Mouse (Mus musculus) ES-E14 (cell line): Measurements from ENCODE around the gene Keg1. TPM values are rescaled to one million over a fixed set of nuclear protein-coding genes. Genes with fewer than 3 reads are reported as not detected.

Experiments used
- DNase-seq: peaks from one replicate; pipeline ENCODE4 v3.0.0-alpha.2; 2013; ENCODE audit warnings: low read depth, low spot score
- H3K27ac ChIP-seq: 2 replicates; pipeline ENCODE4 v1.5.1; 2012; ENCODE audit warnings: low read depth, mild to moderate bottlenecking, low read length, moderate library complexity, mixed read lengths; ENCODE audit not compliant: poor library complexity, insufficient read depth, severe bottlenecking
- H3K36me3 ChIP-seq: 2 replicates; pipeline ENCODE4 v1.6.1; 2012; ENCODE audit warnings: mild to moderate bottlenecking, low read length, moderate library complexity, mixed read lengths; ENCODE audit not compliant: control insufficient read depth, poor library complexity, insufficient read depth, severe bottlenecking
- H3K4me1 ChIP-seq, 2 experiments: fragments of 150-350 bp in 1 of 2; sonication (generic) in 1 of 2; 2 replicates each; pipeline ENCODE4 v1.6.1; 2012; ENCODE audit warnings: low read length in 2 of 2, mild to moderate bottlenecking in 1 of 2, mixed read lengths in 1 of 2; ENCODE audit not compliant: control insufficient read depth in 2 of 2, insufficient read depth in 2 of 2, poor library complexity in 1 of 2
- H3K4me3 ChIP-seq, 2 experiments: fragments of 150-350 bp in 1 of 2; sonication (generic) in 1 of 2; 2 replicates each; pipeline ENCODE4 v1.5.1; 2012; ENCODE audit warnings: low read length in 2 of 2, low read depth in 1 of 2, mild to moderate bottlenecking in 1 of 2, mixed read lengths in 1 of 2; ENCODE audit not compliant: insufficient read depth in 1 of 2, poor library complexity in 1 of 2, severe bottlenecking in 1 of 2
- H3K9ac ChIP-seq: 2 replicates; pipeline ENCODE4 v1.6.1; 2012; ENCODE audit warnings: low read depth, mild to moderate bottlenecking, low read length, mixed read lengths; ENCODE audit not compliant: poor library complexity, insufficient read depth, severe bottlenecking
- H3K9me3 ChIP-seq: fragments of 150-350 bp; sonication (generic); 2 replicates; pipeline ENCODE4 v1.6.1; 2012; ENCODE audit warnings: low read depth, mild to moderate bottlenecking, low read length; ENCODE audit not compliant: control insufficient read depth, insufficient read depth
- CHD2 ChIP-seq: IDR thresholded peaks from 2 replicates; pipeline ENCODE4 v1.6.1; 2014; ENCODE audit warnings: mild to moderate bottlenecking, low read depth, low read length, inconsistent platforms
- HCFC1 ChIP-seq: IDR thresholded peaks from 2 replicates; pipeline ENCODE4 v1.6.1; 2012; ENCODE audit warnings: low read length, inconsistent platforms, borderline replicate concordance; ENCODE audit not compliant: insufficient read depth
- MAFK ChIP-seq: IDR thresholded peaks from 2 replicates; pipeline ENCODE4 v1.6.1; 2014; ENCODE audit warnings: mild to moderate bottlenecking, low read depth, low read length, inconsistent platforms; ENCODE audit not compliant: insufficient read depth
- ZC3H11A ChIP-seq: IDR thresholded peaks from 2 replicates; pipeline ENCODE4 v1.6.1; 2012; ENCODE audit warnings: low read depth, mild to moderate bottlenecking, inconsistent platforms, low read length, borderline replicate concordance
- ZNF384 ChIP-seq: IDR thresholded peaks from 2 replicates; pipeline ENCODE4 v1.6.1; 2012; ENCODE audit warnings: low read depth, low read length, inconsistent platforms
- in situ Hi-C, 2 experiments: fragments of 600-800 bp; cut with MboI; formaldehyde crosslinking; loops; one replicate each; pipeline ENCODE4 v1.15.1; 2025; ENCODE audit warnings: low sequenced_read_pairs in 2 of 2, inconsistent platforms in 1 of 2; ENCODE audit not compliant: unreplicated experiment in 2 of 2
- total RNA-seq: library from RNA; depleted of rRNA; stranded (reverse); fragments of 300-350 nt; gene quantifications from 2 replicates; pipeline ENCODE4 v1.2.3, GENCODE M21; 2012; rRNA removed

Gene Keg1
- total RNA-seq, 1 experiment, result not detected

DNA sequence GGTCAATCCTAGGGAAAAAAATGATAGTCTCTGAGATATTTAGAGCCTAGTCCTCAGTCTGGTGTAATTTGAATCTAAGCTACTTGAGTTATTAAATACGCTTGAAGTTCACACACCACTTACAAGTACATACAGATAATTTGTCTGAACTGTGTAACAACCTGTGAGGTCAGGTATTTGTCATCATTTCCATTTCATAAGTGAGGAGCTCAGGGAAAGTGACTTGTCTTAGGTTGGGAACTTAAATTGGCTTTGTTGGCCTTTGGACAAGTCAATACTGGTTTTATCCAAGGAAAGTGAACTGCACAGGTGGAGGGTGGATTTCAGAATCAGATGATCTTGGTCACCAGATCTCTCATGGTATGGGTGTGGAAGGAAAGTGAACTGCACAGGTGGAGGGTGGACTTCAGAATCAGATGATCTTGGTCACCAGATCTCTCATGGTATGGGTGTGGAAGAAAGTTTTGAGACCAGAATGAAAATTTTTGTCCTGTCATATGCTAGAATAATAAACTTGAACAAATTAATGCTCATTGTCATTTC, 63.4 kb downstream of the Keg1 start:
- Histone ChIP-seq H3K36me3 (peaks cover 3% of the 10 kb centered on the region; the same call in 1 of the 2 replicates), H3K4me1 (no peaks in the 10 kb centered on the region), H3K9me3 (no peaks in the 10 kb centered on the region), H3K4me3 (no peak overlapping the region), H3K9ac (no peak overlapping the region), H3K27ac (no peak overlapping the region)
- in situ Hi-C loops, result no loop called here
- DNase-seq, result no peak
- no peak for TF ChIP-seq ZC3H11A
- no peak for TF ChIP-seq ZNF384
- no peak for TF ChIP-seq CHD2
- TF ChIP-seq MAFK, result no peak
- no peak for TF ChIP-seq HCFC1

DNA sequence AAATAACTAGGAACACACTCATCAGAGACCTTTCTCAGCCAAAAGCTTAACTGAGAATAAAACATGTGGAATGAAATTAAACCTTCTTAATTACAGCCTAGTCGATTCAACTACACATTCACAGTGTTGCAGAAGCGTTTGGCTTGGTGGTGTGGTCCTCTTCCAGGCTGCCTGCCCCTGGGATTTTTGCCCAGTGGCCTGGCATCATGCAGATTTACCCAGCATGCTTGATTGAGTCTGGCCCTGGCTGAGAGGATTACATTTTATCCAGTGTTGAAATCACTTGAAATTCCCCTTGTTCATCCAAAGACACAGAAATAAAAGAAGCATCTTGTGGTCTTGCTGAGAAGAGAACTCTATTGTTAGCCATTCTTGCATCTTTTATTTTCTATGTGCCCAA, 64.1 kb downstream of the Keg1 start:
- no peak overlapping the region for H3K9ac ChIP-seq
- peaks cover 5% of the 10 kb centered on the region; the same call in 1 of the 2 replicates for H3K36me3 ChIP-seq
- no peak for DNase-seq
- no peak overlapping the region for H3K4me3 ChIP-seq
- no peaks in the 10 kb centered on the region for H3K4me1 ChIP-seq
- in situ Hi-C loops, result no loop called here
- no peak overlapping the region for H3K27ac ChIP-seq
- H3K9me3 ChIP-seq, result no peaks in the 10 kb centered on the region
- TF ChIP-seq ZNF384 (no peak), ZC3H11A (no peak), CHD2 (no peak), MAFK (no peak), HCFC1 (no peak)

DNA sequence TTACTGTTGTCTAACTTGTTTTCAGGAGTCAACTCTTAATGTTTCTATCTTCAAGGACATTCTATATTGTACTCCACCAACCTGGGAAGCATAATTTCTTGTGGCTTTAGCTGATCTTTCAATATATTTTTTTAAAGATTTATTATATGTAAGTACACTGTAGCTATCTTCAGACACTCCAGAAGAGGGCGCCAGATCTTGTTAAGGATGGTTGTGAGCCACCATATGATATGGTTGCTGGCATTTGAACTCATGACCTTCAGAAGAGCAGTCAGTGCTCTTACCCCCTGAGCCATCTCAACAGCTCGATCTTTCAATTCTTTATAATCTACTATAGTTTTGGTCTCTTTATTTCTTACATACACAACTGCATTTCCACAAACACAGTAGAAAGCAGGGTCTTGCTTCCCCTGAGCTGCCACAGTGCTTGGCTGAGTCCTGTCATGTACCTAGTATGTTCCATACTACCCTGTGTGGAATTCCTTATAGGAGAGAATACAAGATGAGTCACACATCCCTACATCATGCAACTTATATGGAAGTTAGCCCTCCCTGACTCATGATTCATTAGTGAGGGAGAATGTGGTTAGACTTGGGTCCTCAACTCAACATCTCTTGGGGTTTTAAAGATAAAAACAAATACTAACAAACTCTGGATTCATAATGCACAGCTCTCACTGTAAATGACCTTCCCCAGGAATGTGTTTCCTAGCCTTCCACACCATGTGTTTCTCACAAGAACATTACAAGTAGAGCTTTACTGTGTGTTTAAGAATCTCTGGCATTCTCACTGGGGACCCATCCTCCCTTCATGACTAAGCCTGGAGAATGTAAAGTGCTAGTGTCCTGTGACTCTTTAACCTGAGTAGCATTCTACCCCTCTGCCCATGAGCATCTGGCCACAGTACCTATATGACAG, 66.9 kb downstream of the Keg1 start:
- in situ Hi-C loops, result no loop called here
- no peaks in the 10 kb centered on the region for H3K4me1 ChIP-seq
- DNase-seq, result no peak
- H3K27ac ChIP-seq, result no peak overlapping the region
- no peak overlapping the region for H3K9ac ChIP-seq
- H3K9me3 ChIP-seq, result no peaks in the 10 kb centered on the region
- TF ChIP-seq HCFC1 (no peak), ZC3H11A (no peak), CHD2 (no peak), ZNF384 (no peak), MAFK (no peak)
- H3K4me3 ChIP-seq, result no peak overlapping the region
- H3K36me3 ChIP-seq, result peaks cover 7% of the 10 kb centered on the region; the same call in 1 of the 2 replicates

DNA sequence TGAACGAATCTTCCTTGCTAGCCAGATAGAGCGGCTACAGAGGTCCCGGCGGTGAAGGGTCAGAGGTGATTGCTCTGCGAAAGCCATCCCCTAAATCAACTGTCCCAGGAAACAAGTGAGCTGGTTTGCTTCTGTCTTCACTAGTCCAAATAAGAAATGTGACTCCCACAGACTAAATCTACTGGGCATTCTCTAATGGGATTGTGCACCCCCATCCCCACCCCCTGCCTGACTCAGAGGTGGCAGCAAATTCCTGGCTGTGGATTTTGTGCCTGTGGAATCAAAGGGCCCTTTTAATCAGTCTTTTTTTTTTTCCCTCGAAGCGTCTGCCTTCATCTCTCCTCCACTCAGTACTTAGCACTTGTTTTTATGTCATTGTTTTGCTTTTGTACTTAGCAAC, 69.7 kb downstream of the Keg1 start, which contains the start of gene Cntf:
Cntf (minus strand) TSS at position 325 of the 400 bp plus-strand sequence.
- TF ChIP-seq HCFC1, result no peak
- TF ChIP-seq ZNF384, result no peak
- TF ChIP-seq CHD2, result no peak
- TF ChIP-seq ZC3H11A, result no peak
- TF ChIP-seq MAFK, result no peak
- Histone ChIP-seq H3K4me3 (no peak within 1 kb of the TSS), H3K9ac (no peak within 1 kb of the TSS), H3K27ac (no peak within 1 kb of the TSS), H3K9me3 (no peaks in the 10 kb centered on the region), H3K36me3 (peaks cover 18% of the 10 kb centered on the region), H3K4me1 (no peaks in the 10 kb centered on the region)
- in situ Hi-C loops, result no loop called here
- no peak for DNase-seq

Other genes starting within 250 kb of the Keg1 start
- 0.05 and 0.18 TPM in 2 replicates for gene Mpeg1, start 235.0 kb upstream of the Keg1 start, total RNA-seq
- 1.4 and 2.2 TPM in 2 replicates for gene Dtx4, start 194.3 kb upstream of the Keg1 start, total RNA-seq
- 7.5 and 15.0 TPM in 2 replicates for gene Fam111a, start 150.0 kb upstream of the Keg1 start, total RNA-seq
- gene Gm4952, start 95.8 kb upstream of the Keg1 start, total RNA-seq, result not detected in 2 replicates
- gene Glyat, start 62.5 kb upstream of the Keg1 start, total RNA-seq, result 0.18 TPM in 1 of 2 replicates, not detected in the other
- gene Olfr1442, start 25.3 kb upstream of the Keg1 start, total RNA-seq, result not detected in 2 replicates
- not detected in 2 replicates for gene Olfr1443, start 17.7 kb upstream of the Keg1 start, total RNA-seq
- gene Cntf, start 69.8 kb downstream of the Keg1 start, total RNA-seq, result 6.9 and 12.1 TPM in 2 replicates
- 29.3 and 35.0 TPM in 2 replicates for gene Zfp91, start 100.3 kb downstream of the Keg1 start, total RNA-seq
- 0.42 and 0.58 TPM in 2 replicates for gene Lpxn, start 100.4 kb downstream of the Keg1 start, total RNA-seq
- gene Gm5244, start 150.9 kb downstream of the Keg1 start, total RNA-seq, result not detected in 2 replicates
- gene Olfr1444, start 161.5 kb downstream of the Keg1 start, total RNA-seq, result not detected in 2 replicates
- gene Olfr1445, start 188.1 kb downstream of the Keg1 start, total RNA-seq, result not detected in 2 replicates
- gene Olfr1446, start 197.7 kb downstream of the Keg1 start, total RNA-seq, result not detected in 2 replicates
- not detected in 2 replicates for gene Olfr1447, start 208.0 kb downstream of the Keg1 start, total RNA-seq
- not detected in 2 replicates for gene Olfr1448, start 228.6 kb downstream of the Keg1 start, total RNA-seq
- not detected in 2 replicates for gene Olfr1449, start 235.1 kb downstream of the Keg1 start, total RNA-seq